Mouse (Mus musculus) MEL (cell line): ENCODE measurements around the gene Hspa12a.

Experiments
- CTCF ChIP-seq, 3 experiments: IDR thresholded peaks in 2 of 3; conservative IDR thresholded peaks in 1 of 3; 2 replicates each; pipeline ENCODE4 v1.5.1; 2011 to 2012; ENCODE audit warnings: low read length in 3 of 3, low read depth in 2 of 3, mild to moderate bottlenecking in 2 of 3, improper control_type of control experiment in 1 of 3, inconsistent platforms in 1 of 3, mixed read lengths in 1 of 3, moderate library complexity in 1 of 3; ENCODE audit not compliant: control insufficient read depth in 1 of 3, insufficient read depth in 1 of 3, poor library complexity in 1 of 3, severe bottlenecking in 1 of 3
- GATA1 ChIP-seq: IDR thresholded peaks from 2 replicates; pipeline ENCODE4 v1.6.1; 2011; ENCODE audit warnings: low read depth, low read length, improper control_type of control experiment
- MXI1 ChIP-seq: IDR thresholded peaks from 2 replicates; pipeline ENCODE4 v1.6.1; 2011; ENCODE audit warnings: mild to moderate bottlenecking, low read depth, low read length, improper control_type of control experiment
- NRF1 ChIP-seq: IDR thresholded peaks from 2 replicates; pipeline ENCODE4 v1.6.1; 2014; ENCODE audit warnings: low read depth, mild to moderate bottlenecking, inconsistent platforms, low read length, improper control_type of control experiment, moderate library complexity; ENCODE audit not compliant: poor library complexity, insufficient read depth, severe bottlenecking
- POLR2A ChIP-seq, 2 experiments: IDR thresholded peaks; 2 replicates each; pipeline ENCODE4 v1.6.1; 2011 to 2012; ENCODE audit warnings: low read length in 2 of 2, mild to moderate bottlenecking in 2 of 2, control low read depth in 1 of 2, improper control_type of control experiment in 1 of 2, low read depth in 1 of 2, moderate library complexity in 1 of 2; ENCODE audit not compliant: control insufficient read depth in 1 of 2, insufficient read depth in 1 of 2, poor library complexity in 1 of 2
- TAL1 ChIP-seq: IDR thresholded peaks from 2 replicates; pipeline ENCODE4 v1.6.1; 2012; ENCODE audit warnings: mild to moderate bottlenecking, inconsistent platforms, low read length, moderate library complexity, mixed read lengths
- TCF12 ChIP-seq: IDR thresholded peaks from 2 replicates; pipeline ENCODE4 v1.6.1; 2014; ENCODE audit warnings: low read depth, mild to moderate bottlenecking, inconsistent platforms, low read length, improper control_type of control experiment, moderate library complexity

DNA sequence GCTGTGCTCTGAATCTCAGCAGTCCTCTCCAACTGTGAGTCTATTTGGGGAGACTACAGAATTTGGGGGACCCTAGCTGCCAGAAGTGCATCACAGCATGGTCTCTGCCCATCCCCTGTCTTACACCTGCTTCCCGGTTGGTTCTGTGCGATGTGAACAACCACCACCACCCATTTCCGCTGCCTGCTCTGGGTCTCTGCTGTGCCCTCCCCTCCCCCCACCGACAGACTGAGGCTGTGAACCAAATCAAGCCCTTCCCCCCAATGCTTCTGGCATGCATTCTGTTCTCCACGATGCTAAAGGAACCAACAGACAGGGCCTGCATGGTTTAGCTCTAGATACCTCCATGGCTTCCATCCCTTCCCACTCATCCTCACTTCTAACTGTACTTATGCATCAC is 78.2 kb downstream of the Hspa12a start:
- no peak for TF ChIP-seq CTCF (IDR thresholded peaks at IDR 0.05 in 2 of 3, conservative IDR thresholded peaks at IDR 0.05 in 1 of 3; ENCODE audit: control insufficient read depth in 1 of 3, insufficient read depth in 1 of 3, low read depth in 2 of 3, low read length in 3 of 3, poor library complexity in 1 of 3, severe bottlenecking in 1 of 3)
- no peak for TF ChIP-seq TCF12
- TF ChIP-seq TAL1, result no peak
- no peak for TF ChIP-seq MXI1
- no peak for TF ChIP-seq POLR2A (IDR thresholded peaks at IDR 0.05; ENCODE audit: control insufficient read depth in 1 of 2, insufficient read depth in 1 of 2, low read depth in 1 of 2, low read length in 2 of 2, poor library complexity in 1 of 2)
- TF ChIP-seq GATA1, result no peak
- no peak for TF ChIP-seq NRF1
